ENCODE assay signal across 23 mouse cellular contexts in genomic region chr5:36971587-36971986, GRCm38 (mm10). TPM values are rescaled to one million over a fixed set of nuclear protein-coding genes. Genes with fewer than 3 reads are reported as not detected.
DNase-seq lines count a peak whose midpoint lies in the region; ATAC-seq lines count a peak whose summit lies in the region.
"Had no signal": no experiment of that assay in that cellular context is flagged by ENCODE, and none has a peak within 500 bp of the region (broad histone marks: within the 10 kb centered on the region; RNA-seq: fewer than 3 reads in every experiment).

No protein-coding gene starts in this region.

- H3K4me3 ChIP-seq in liver, embryonic 11.5 days (ENCODE audit: low read depth, low read length), result no peak overlapping the region
- H3K4me3 ChIP-seq: embryonic facial prominence, embryonic 15.5 days; erythroblast, embryonic 14.5 days; forebrain, embryonic 15.5 days; heart, adult 2 months; heart, embryonic 15.5 days; hindbrain, embryonic 13.5 days had no signal

- H3K4me1 ChIP-seq in liver, embryonic 11.5 days (replicated peaks; ENCODE audit: control insufficient read depth, insufficient read depth, low read length), result no peaks in the 10 kb centered on the region
- H3K4me1 ChIP-seq: embryonic facial prominence, embryonic 15.5 days; forebrain, embryonic 15.5 days; heart, embryonic 15.5 days; hindbrain, embryonic 13.5 days had no signal

- whole genome bisulfite sequencing in liver, embryonic 11.5 days, result 82% methylated on average over 8 of the region's 8 CpGs

- peaks cover 2% of the 10 kb centered on the region; the same call in 1 of the 2 replicates for H3K36me3 ChIP-seq in liver, embryonic 11.5 days (ENCODE audit: control insufficient read depth, insufficient read depth, low read length)
- H3K36me3 ChIP-seq: forebrain, embryonic 15.5 days had no signal

- no peak overlapping the region for H3K4me2 ChIP-seq in liver, embryonic 11.5 days
- H3K4me2 ChIP-seq: embryonic facial prominence, embryonic 15.5 days; forebrain, embryonic 15.5 days; heart, embryonic 11.5 days; heart, embryonic 15.5 days; hindbrain, embryonic 13.5 days had no signal

- no peaks in the 10 kb centered on the region for H3K27me3 ChIP-seq in liver, embryonic 11.5 days (replicated peaks; ENCODE audit: control insufficient read depth, insufficient read depth, low read length)
- H3K27me3 ChIP-seq: CH12.LX; embryonic facial prominence, embryonic 15.5 days; forebrain, embryonic 15.5 days; heart, embryonic 15.5 days; hindbrain, embryonic 13.5 days; Patski had no signal

- H3K9ac ChIP-seq in liver, embryonic 11.5 days (ENCODE audit: low read depth, low read length), result no peak overlapping the region
- H3K9ac ChIP-seq: embryonic facial prominence, embryonic 15.5 days; forebrain, embryonic 15.5 days; heart, embryonic 15.5 days; hindbrain, embryonic 13.5 days had no signal

- ATAC-seq in liver, embryonic 11.5 days (replicated peaks; ENCODE audit: low FRiP score), result no peak
- ATAC-seq: activated CD4-positive, CD25-positive, alpha-beta regulatory T cell, adult 4 months; forebrain, embryonic 15.5 days; hindbrain, postnatal 0 days; Patski had no signal

- H3K27ac ChIP-seq in liver, embryonic 11.5 days (ENCODE audit: low read depth, low read length), result no peak overlapping the region
- H3K27ac ChIP-seq: embryonic facial prominence, embryonic 15.5 days; forebrain, embryonic 15.5 days; heart, adult 2 months; heart, embryonic 15.5 days; hindbrain, embryonic 13.5 days; hindbrain, postnatal 0 days had no signal

- peak; percentile 63 for DNase-seq in brain, adult 2 months (ENCODE audit: low read depth, low spot score)
- DNase-seq in cerebellum, adult 11-12 months, result peak; percentile 78
- DNase-seq in cerebellum, adult 9-10 months, result peak; percentile 78
- peak; percentile 76 to 83 for DNase-seq in cerebellum, postnatal 25 days
- no peak for DNase-seq in adrenal gland, postnatal 14 days
- DNase-seq in liver, embryonic 11.5 days (ENCODE audit: low spot score), result no peak
- no peak for DNase-seq in spleen, adult 12 weeks (ENCODE audit: low spot score)
- DNase-seq: adrenal gland, postnatal 25 days; embryo, embryonic 11 days; gastrocnemius, postnatal 10 days; heart, adult 2 months; heart, postnatal 14 days; kidney, adult 11 months had no signal

- H3K9me3 ChIP-seq in liver, embryonic 11.5 days (ENCODE audit: control insufficient read depth, low read length), result no peaks in the 10 kb centered on the region
- H3K9me3 ChIP-seq: embryonic facial prominence, embryonic 15.5 days; forebrain, embryonic 15.5 days; heart, embryonic 15.5 days; hindbrain, embryonic 13.5 days had no signal

RNA-seq across cellular contexts. Expression of gene Wfs1, which starts 17.4 kb away (rescaled TPM):
- 23.7 and 24.3 TPM in 2 replicates for total RNA-seq in adrenal gland, postnatal 14 days (2021)
- 3.4 and 3.8 TPM in 2 replicates for polyA plus RNA-seq in liver, embryonic 11.5 days (2014; fragmentation: Nextera tagmentation; extraction: Ambion mirVana)

Comparison
In these comparisons a context has a peak if more than half of its experiments do, and no peak if none do; other contexts are left out.
1. DNase-seq: peak in brain, adult 2 months (single experiment), cerebellum, adult 11-12 months (single experiment), cerebellum, adult 9-10 months (single experiment) and cerebellum, postnatal 25 days (2 of 2); none in adrenal gland, postnatal 14 days (single experiment), liver, embryonic 11.5 days (single experiment) and spleen, adult 12 weeks (single experiment).